Mouse (Mus musculus): ENCODE data around the gene Meis1. TPM values are rescaled to one million over a fixed set of nuclear protein-coding genes. Genes with fewer than 3 reads are reported as not detected.

Gene Meis1
- polyA plus RNA-seq, 1 experiment from 2014 or later: 41.4 TPM

GRCm38 (mm10) chr11:18957805-18958770 is 60.7 kb downstream of the Meis1 start:
- Histone ChIP-seq H3K4me2 (ENCODE audit: low read length) (peak overlapping the region; percentile 37), H3K9ac (replicated peaks; ENCODE audit: low read depth, low read length) (no peak overlapping the region), H3K4me3 (replicated peaks; ENCODE audit: low read length) (peak overlapping the region; percentile 22; the same call in 1 of the 2 replicates), H3K4me1 (replicated peaks; ENCODE audit: control insufficient read depth, insufficient read depth, low read length) (no peaks in the 10 kb centered on the region; the same call in 1 of the 2 replicates), H3K9me3 (ENCODE audit: control insufficient read depth, low read length) (no peaks in the 10 kb centered on the region), H3K27me3 (replicated peaks; ENCODE audit: control insufficient read depth, insufficient read depth, low read length) (no peaks in the 10 kb centered on the region), H3K36me3 (ENCODE audit: control insufficient read depth, insufficient read depth) (no peaks in the 10 kb centered on the region), H3K27ac (ENCODE audit: low read length) (no peak overlapping the region)
- WGBS: 56% methylated on average over 12 of the region's 12 CpGs
- peak; percentile 50; the same call in 1 of the 2 replicates for ATAC-seq

- 41% methylated on average over 12 of the region's 12 CpGs for WGBS
- no peak for ATAC-seq
- no peaks in the 10 kb centered on the region; the same call in 1 of the 2 replicates for H3K4me1 ChIP-seq (replicated peaks; ENCODE audit: control insufficient read depth, insufficient read depth, low read length)
- H3K36me3 ChIP-seq (ENCODE audit: control insufficient read depth, insufficient read depth): no peaks in the 10 kb centered on the region
- H3K9me3 ChIP-seq (ENCODE audit: control insufficient read depth, low read length): no peaks in the 10 kb centered on the region
- H3K4me2 ChIP-seq (ENCODE audit: low read length): peak overlapping the region; percentile 37
- H3K4me3 ChIP-seq (replicated peaks; ENCODE audit: low read length): peak overlapping the region; percentile 22; the same call in 1 of the 2 replicates
- H3K27me3 ChIP-seq (replicated peaks; ENCODE audit: control insufficient read depth, insufficient read depth, low read length): no peaks in the 10 kb centered on the region
- no peak overlapping the region for H3K27ac ChIP-seq (ENCODE audit: low read length)
- H3K9ac ChIP-seq (replicated peaks; ENCODE audit: low read depth, low read length): no peak overlapping the region
These were observed 61.5 kb downstream of the Meis1 start for GRCm38 (mm10) chr11:18957097-18957804.

- Histone ChIP-seq H3K4me1 (replicated peaks; ENCODE audit: control insufficient read depth, insufficient read depth, low read length) (no peaks in the 10 kb centered on the region; the same call in 1 of the 2 replicates), H3K27ac (ENCODE audit: low read length) (no peak overlapping the region), H3K4me3 (replicated peaks; ENCODE audit: low read length) (no peak overlapping the region), H3K27me3 (replicated peaks; ENCODE audit: control insufficient read depth, insufficient read depth, low read length) (no peaks in the 10 kb centered on the region), H3K9me3 (ENCODE audit: control insufficient read depth, low read length) (no peaks in the 10 kb centered on the region), H3K9ac (replicated peaks; ENCODE audit: low read depth, low read length) (no peak overlapping the region), H3K4me2 (ENCODE audit: low read length) (no peak overlapping the region), H3K36me3 (ENCODE audit: control insufficient read depth, insufficient read depth) (no peaks in the 10 kb centered on the region)
- 65% methylated on average over 7 of the region's 7 CpGs for WGBS
- ATAC-seq: no peak
These were observed 62.8 kb downstream of the Meis1 start for GRCm38 (mm10) chr11:18955969-18956368.

- Histone ChIP-seq H3K27me3 (replicated peaks; ENCODE audit: control insufficient read depth, insufficient read depth, low read length) (no peaks in the 10 kb centered on the region), H3K4me2 (ENCODE audit: low read length) (no peak overlapping the region), H3K27ac (ENCODE audit: low read length) (no peak overlapping the region), H3K9me3 (ENCODE audit: control insufficient read depth, low read length) (no peaks in the 10 kb centered on the region), H3K36me3 (ENCODE audit: control insufficient read depth, insufficient read depth) (no peaks in the 10 kb centered on the region), H3K9ac (replicated peaks; ENCODE audit: low read depth, low read length) (no peak overlapping the region), H3K4me3 (replicated peaks; ENCODE audit: low read length) (no peak overlapping the region), H3K4me1 (replicated peaks; ENCODE audit: control insufficient read depth, insufficient read depth, low read length) (no peaks in the 10 kb centered on the region; the same call in 1 of the 2 replicates)
- no peak for ATAC-seq
- 53% methylated on average over 2 of the region's 2 CpGs for WGBS
These were observed 63.9 kb downstream of the Meis1 start for GRCm38 (mm10) chr11:18954852-18955251.

- H3K27ac ChIP-seq (ENCODE audit: low read length): no peak overlapping the region
- no peak overlapping the region for H3K4me3 ChIP-seq (replicated peaks; ENCODE audit: low read length)
- no peaks in the 10 kb centered on the region for H3K36me3 ChIP-seq (ENCODE audit: control insufficient read depth, insufficient read depth)
- H3K4me2 ChIP-seq (ENCODE audit: low read length): no peak overlapping the region
- H3K27me3 ChIP-seq (replicated peaks; ENCODE audit: control insufficient read depth, insufficient read depth, low read length): no peaks in the 10 kb centered on the region
- WGBS: 89% methylated on average over 7 of the region's 7 CpGs
- no peaks in the 10 kb centered on the region for H3K9me3 ChIP-seq (ENCODE audit: control insufficient read depth, low read length)
- no peak for ATAC-seq
- no peak overlapping the region for H3K9ac ChIP-seq (replicated peaks; ENCODE audit: low read depth, low read length)
- no peaks in the 10 kb centered on the region; the same call in 1 of the 2 replicates for H3K4me1 ChIP-seq (replicated peaks; ENCODE audit: control insufficient read depth, insufficient read depth, low read length)
These were observed 64.9 kb downstream of the Meis1 start for GRCm38 (mm10) chr11:18953892-18954291.

GRCm38 (mm10) chr11:18948600-18949295 is 70.0 kb downstream of the Meis1 start:
- WGBS: 93% methylated on average over 13 of the region's 13 CpGs
- no peak for ATAC-seq
- H3K4me3 ChIP-seq (replicated peaks; ENCODE audit: low read length): no peak overlapping the region

GRCm38 (mm10) chr11:18947434-18947833 is 71.4 kb downstream of the Meis1 start:
- H3K9ac ChIP-seq (replicated peaks; ENCODE audit: low read depth, low read length): no peak overlapping the region
- no peak overlapping the region for H3K4me2 ChIP-seq (ENCODE audit: low read length)
- H3K27ac ChIP-seq (ENCODE audit: low read length): no peak overlapping the region
- 78% methylated on average over 3 of the region's 3 CpGs for WGBS
- H3K9me3 ChIP-seq (ENCODE audit: control insufficient read depth, low read length): no peaks in the 10 kb centered on the region
- H3K4me1 ChIP-seq (replicated peaks; ENCODE audit: control insufficient read depth, insufficient read depth, low read length): peaks cover 2% of the 10 kb centered on the region
- no peak overlapping the region for H3K4me3 ChIP-seq (replicated peaks; ENCODE audit: low read length)
- no peaks in the 10 kb centered on the region for H3K27me3 ChIP-seq (replicated peaks; ENCODE audit: control insufficient read depth, insufficient read depth, low read length)
- no peaks in the 10 kb centered on the region for H3K36me3 ChIP-seq (ENCODE audit: control insufficient read depth, insufficient read depth)
- ATAC-seq: no peak

More at GRCm38 (mm10) chr11:18948600-18949295, 70.0 kb downstream of the Meis1 start:
- Histone ChIP-seq H3K36me3 (ENCODE audit: control insufficient read depth, insufficient read depth) (no peaks in the 10 kb centered on the region), H3K27ac (ENCODE audit: low read length) (no peak overlapping the region), H3K9ac (replicated peaks; ENCODE audit: low read depth, low read length) (no peak overlapping the region), H3K27me3 (replicated peaks; ENCODE audit: control insufficient read depth, insufficient read depth, low read length) (no peaks in the 10 kb centered on the region), H3K4me1 (replicated peaks; ENCODE audit: control insufficient read depth, insufficient read depth, low read length) (peaks cover 2% of the 10 kb centered on the region), H3K4me2 (ENCODE audit: low read length) (no peak overlapping the region), H3K9me3 (ENCODE audit: control insufficient read depth, low read length) (no peaks in the 10 kb centered on the region)

GRCm38 (mm10) chr11:18945778-18946177 is 73.0 kb downstream of the Meis1 start:
- Histone ChIP-seq H3K9me3 (ENCODE audit: control insufficient read depth, low read length) (no peaks in the 10 kb centered on the region), H3K27ac (ENCODE audit: low read length) (no peak overlapping the region)
- WGBS: 48% methylated on average over 3 of the region's 3 CpGs

More at GRCm38 (mm10) chr11:18945778-18946177, 73.0 kb downstream of the Meis1 start:
- Histone ChIP-seq H3K36me3 (ENCODE audit: control insufficient read depth, insufficient read depth) (no peaks in the 10 kb centered on the region), H3K4me1 (replicated peaks; ENCODE audit: control insufficient read depth, insufficient read depth, low read length) (peaks cover 2% of the 10 kb centered on the region), H3K4me2 (ENCODE audit: low read length) (no peak overlapping the region), H3K9ac (replicated peaks; ENCODE audit: low read depth, low read length) (no peak overlapping the region), H3K4me3 (replicated peaks; ENCODE audit: low read length) (no peak overlapping the region), H3K27me3 (replicated peaks; ENCODE audit: control insufficient read depth, insufficient read depth, low read length) (no peaks in the 10 kb centered on the region)
- ATAC-seq: no peak
